Mouse (Mus musculus): ENCODE measurements at regions not wholly inside any gene's neighbourhood (a gene's known extent, or its start where the extent isn't known, plus 50 kb on each side); places are given as distances from the start of the nearest gene placed in this dataset.

- TF ChIP-seq CTCF (IDR thresholded peaks at IDR 0.05; ENCODE audit: borderline replicate concordance, extremely low read depth, insufficient read depth, insufficient read length): no peak
- no peak for TF ChIP-seq POLR2A (IDR thresholded peaks at IDR 0.05; ENCODE audit: borderline replicate concordance, extremely low read depth, insufficient read depth, insufficient read length, poor library complexity, severe bottlenecking)
Observed at GRCm38 (mm10) chr1:151079614-151080360, 86.6 kb upstream of the Hmcn1 start.
